Mouse (Mus musculus): ENCODE measurements around the gene Tmem200b.

Gene Tmem200b

DNA sequence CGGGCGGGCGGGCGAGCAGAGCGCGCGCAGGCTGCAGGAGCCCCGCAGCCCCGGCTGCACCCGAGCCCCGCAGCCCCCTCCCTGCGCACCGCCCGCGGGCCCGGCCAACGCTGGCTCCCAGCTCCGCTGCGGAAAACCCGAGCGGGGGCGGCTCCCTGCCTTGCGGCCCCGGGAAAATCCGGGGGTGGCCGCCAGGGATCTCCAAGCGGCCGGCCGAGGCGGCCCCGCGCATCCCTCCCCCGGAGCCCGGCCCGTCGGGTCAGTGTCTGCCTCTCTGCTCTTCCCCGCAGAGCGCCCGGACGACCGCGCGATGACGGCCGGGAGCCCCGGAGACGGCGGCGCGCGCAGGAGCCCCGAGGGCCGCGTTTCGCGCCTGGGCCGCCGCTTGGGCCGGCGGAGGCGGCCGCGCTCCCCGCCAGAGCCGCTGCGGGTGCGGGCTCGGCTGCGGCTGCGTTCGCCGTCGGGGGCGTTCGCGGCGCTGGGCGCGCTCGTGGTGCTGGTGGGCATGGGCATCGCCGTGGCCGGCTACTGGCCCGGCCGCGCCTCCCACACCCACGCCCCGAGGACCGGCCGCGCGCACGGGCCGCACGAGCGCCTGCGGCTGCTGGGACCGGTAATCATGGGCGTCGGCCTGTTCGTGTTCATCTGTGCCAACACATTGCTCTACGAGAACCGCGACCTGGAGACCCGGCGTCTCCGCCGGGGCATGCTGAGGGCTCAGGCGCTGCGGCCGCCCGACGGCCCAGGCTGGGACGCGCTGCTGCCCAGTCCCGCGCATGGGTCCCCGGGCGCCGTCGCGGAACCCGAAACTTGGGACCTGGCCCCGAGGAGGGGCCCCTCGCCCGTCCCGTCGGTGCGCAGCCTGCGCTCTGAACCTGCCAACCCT is at the start of gene Tmem200b:
Gene Tmem200b, plus strand, starts transcription at position 311 of the 886 bp plus-strand sequence.
- DNase-seq (ENCODE audit: low spot score), result peak; percentile 47

DNA sequence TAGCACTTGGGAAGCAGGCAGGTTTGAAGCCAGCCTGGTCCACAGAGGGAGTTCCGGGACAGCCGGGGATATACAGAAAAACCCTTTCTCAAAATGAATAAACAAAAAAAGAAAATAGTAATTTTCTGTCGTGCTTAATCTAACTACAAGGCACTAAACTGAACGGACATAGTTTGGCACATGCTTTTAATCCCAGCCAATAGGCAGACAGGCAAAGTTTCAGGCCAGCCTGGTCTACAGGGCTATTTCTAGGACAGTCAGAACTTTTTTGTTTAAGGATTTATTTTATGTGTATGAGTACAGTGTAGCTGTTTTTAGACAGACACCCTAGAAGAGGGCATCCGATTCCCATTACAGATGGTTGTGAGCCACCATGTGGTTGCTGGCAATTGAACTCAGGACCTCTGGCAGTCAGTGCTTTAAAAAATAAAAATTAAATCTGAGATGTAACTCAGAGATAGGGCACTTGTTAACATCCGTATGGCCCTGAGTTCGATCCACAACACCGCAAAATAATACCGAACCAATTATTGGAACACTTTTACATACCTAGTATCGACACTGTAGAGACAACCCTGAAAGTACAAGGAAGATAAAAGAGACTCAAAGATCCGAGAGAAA is 48.8 kb upstream of the Tmem200b start:
- no peak for DNase-seq (ENCODE audit: low spot score)

DNA sequence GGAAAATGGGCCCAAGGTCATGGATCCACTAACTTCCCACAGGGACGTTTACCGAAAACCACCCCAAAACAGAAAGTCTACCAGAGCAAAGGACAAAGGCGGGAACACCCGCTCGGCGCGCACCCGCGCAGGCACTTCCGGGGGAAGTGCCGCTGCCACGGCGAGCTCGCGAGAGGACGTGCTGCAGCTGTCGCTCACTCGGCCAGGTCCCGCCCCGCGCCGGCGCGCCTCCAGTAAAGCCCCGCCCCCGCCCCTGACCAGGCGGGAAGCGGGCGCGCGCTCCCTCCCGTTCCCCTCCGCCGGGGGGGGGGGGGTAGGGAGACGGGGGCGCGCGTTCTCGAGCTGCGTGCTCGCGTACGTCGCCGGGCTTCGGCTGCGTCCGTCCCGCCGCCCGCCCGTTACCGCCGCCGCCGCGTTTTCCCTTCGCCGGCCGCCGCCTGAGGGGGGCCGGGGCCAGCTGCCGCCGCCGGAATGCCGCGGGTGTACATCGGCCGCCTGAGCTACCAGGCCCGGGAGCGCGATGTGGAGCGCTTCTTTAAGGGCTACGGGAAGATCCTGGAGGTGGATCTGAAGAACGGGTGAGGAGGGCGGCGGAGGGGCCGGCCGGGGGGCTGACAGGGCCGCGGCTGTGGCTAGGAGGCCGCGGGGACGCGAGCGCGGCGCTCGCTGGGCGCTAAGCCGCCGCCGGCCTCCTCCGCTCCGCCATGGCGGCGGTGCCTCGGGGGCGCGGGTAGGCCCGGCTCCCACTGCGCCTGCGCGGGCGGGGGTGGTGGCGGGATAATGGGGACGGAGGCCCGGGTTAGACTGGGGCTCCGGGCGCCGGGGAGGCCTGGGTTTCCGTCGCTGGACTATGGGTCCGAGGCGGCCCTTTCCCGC is 48.0 kb upstream of the Tmem200b start, which contains the start of gene Srsf4:
Gene Srsf4, plus strand, starts transcription at position 325 of the 876 bp plus-strand sequence.
- DNase-seq (ENCODE audit: low spot score), result peak; percentile 95

DNA sequence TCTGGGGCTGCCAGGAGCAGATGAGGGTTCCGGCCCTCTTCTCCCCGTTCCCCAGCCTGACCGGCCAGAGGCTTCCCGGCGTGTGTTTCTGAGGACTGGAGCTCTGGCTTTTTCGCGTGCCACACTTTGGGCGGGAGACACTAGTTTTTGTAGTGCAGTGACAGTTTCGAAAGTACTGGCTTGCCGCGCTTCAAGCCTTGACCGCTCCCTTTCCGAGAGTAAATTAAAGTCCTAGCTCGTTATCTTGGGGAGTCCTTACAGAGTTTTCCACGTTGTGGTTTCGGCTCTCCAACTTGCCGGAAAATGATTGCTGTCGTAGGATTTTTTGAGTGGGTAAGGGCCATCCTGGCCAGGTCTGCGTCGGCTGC is 47.4 kb upstream of the Tmem200b start:
- DNase-seq (ENCODE audit: low spot score), result no peak

DNA sequence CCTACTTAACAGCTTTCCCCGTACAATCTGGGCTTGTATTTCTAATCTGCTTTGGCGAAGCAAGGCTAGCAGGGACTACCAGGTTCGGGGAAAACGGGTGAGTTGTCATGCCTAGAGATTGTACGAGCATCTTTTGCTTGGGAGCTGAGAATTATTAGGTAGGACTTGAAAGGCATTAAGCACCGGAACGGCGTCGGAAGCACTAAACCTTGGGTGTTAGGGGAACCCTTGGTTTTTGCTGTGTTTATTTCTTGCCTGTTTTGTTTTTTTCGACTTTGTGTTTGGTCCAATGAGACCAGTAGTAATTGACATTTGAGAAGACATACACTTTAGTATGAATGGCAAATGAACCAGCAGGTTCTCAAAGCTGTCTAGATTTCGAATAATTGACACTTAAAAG is 47.0 kb upstream of the Tmem200b start:
- no peak for DNase-seq (ENCODE audit: low spot score)

DNA sequence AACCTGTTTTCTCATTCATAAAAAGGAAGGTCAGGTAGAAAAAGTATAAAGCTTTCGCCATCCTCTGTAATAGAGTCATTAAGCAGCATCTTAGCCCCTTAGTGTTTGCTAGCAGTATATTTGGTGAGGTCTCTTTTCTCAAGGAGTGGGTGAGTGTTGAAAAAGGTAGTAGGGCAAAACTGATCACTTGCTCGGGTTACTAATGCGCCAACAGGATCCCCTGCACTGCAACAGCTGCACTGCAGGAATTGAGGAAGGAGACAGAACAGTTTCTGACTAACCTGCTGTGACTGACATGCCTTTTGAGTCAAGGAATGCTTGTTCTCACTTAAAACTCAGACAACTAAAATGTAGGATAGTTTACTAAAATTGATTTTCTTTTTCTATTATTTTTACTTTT is 46.3 kb upstream of the Tmem200b start:
- no peak for DNase-seq (ENCODE audit: low spot score)

DNA sequence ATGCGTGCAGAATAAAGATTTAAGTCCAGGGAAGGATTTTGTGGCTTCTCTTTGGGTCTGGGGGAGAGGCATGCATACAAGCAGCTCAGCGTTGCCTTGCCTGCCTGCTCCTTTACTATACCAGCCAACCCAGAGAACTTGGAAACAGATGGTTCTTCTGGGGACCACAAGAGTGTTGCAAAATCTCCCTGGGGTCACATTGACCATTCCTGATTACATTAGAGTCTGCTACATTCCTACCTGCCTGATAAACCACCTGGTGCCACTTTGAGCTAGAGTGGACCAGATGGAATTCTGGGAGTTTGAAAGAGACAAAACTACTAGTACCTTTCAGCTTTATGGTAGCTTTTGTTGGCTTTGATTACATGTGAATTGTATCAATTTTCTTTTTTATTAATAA is 44.7 kb upstream of the Tmem200b start:
- DNase-seq (ENCODE audit: low spot score), result no peak

DNA sequence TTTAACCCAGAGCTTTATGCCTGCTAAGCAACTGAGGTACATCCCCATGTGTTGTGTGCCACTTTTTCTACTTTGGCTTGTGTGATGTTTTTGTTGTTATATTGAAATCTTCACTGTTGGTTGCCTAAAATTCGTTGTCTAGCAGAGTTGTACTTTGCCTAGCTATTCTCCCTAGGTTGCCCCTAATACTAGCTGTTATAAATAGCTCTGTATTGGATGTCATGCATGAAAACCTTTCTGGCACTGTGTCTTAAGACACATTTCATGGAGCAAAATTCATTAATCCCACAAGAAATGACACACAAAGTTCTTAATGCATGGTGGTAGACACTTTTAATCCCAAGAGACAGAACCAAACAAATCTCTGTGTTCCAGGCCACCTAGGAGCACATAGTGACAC is 41.9 kb upstream of the Tmem200b start:
- no peak for DNase-seq (ENCODE audit: low spot score)

DNA sequence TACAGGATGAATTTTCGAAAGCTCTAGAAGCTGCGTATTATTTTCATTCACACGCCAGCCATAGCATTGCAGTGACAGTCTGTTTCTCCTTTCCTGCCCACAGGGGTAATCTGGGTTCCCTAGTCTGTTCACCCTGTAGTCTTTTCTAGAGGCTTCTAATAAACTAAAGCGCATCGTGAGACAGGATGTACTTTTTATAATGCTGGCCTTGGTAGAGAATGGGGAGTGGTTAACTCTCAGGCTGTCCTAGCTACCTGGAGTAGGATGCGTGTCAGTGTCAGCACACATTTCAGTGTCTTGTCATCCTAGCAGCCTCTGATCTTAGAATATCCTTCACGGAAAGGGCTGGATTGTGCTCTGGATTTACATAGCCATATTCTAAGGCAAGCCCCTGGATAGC is 40.3 kb upstream of the Tmem200b start:
- DNase-seq (ENCODE audit: low spot score), result no peak

DNA sequence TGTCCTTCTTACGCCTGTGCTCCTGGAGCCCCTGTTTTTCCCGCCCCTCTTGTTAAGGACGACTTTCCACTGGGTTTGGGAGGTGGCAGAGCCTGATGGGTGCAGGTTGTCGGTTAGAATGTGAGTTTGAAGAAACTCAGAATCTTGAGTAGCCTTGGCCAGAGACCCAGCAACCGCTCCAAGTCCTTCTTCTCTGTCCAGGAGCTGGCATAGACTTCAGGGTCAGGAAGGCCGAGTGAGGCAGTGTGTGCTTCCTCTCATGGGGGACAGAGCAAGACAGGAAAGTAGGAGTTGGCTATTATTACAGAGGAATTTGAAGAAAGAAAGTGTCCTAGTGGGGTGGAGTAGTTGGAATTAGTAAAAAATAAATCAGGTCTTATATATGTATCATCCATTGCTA is 38.0 kb upstream of the Tmem200b start:
- no peak for DNase-seq (ENCODE audit: low spot score)

DNA sequence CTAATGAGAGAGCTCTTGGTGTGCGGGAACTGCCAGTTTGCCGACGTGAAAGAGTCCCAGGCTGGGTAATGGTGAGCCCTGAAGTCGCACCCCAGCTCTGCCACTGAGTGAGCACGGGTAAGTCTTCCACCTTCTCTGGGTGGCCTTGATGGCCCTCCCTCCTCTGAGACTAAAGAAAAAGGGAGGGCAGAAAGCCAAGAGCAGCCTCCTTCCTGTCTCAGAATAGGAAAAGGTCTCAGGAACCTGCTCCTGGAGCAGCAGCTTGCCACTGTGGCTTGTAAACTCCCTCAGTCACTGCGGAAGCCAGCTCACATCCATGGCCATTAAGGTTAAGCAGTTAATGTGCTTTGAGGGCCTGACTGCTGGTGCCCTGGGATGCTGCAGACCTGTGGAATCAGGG is 36.2 kb upstream of the Tmem200b start:
- DNase-seq (ENCODE audit: low spot score), result no peak

DNA sequence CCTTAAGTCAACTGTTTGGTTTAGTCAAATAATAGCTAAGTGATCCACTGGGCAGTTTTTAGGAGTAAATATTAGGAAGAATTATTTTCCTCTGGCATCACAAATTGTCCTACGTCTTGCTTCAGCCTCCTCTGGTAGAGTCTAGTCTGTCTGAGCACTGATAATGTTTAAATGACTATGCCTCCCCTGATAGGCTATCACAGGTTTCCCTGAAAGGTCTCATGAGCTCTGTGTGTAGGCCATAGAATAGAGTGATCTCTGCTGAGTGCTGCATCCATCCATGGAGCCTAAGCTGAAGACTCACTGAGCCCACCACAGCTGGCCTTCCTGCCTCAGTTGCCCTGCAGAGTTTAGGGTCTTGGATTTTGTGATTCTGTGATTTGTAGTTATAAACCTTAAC is 33.0 kb upstream of the Tmem200b start:
- no peak for DNase-seq (ENCODE audit: low spot score)

DNA sequence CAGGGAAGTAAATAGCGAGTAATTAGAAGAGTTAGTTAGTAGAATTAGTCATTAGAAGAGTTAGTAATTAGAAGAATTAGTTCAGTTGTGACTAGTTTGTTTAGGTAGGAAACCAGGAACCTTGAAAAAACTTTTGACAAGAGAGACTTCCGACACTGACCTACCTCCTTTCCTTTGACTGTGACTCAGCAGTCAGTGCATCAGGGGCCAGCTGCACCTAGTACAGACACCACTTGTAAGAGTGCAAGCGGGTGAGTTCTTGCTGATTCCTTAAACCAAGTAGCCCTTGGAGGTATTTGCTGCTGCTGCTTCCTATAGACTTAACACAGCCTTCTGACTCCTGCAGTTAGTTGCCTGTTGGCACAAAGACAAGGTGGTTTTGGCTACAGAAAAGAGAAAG is 30.9 kb upstream of the Tmem200b start:
- no peak for DNase-seq (ENCODE audit: low spot score)

DNA sequence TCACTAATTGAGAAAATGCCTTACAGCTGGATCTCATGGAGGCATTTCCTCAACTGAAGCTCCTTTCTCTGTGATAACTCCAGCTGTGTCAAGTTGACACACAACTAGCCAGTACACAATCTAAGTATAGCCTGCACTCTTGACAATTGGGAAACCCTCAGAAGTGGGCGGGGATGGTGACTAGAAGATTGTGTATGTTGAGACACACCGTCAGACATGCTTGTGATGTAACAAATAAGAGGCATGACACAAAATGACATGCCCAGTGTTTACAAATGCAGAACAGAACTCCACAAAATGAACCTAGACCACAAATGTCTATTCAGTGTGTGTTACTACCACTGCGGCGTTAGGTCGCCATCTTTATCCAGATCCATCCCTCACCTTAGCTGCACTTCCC is 24.5 kb upstream of the Tmem200b start:
- DNase-seq (ENCODE audit: low spot score), result no peak

DNA sequence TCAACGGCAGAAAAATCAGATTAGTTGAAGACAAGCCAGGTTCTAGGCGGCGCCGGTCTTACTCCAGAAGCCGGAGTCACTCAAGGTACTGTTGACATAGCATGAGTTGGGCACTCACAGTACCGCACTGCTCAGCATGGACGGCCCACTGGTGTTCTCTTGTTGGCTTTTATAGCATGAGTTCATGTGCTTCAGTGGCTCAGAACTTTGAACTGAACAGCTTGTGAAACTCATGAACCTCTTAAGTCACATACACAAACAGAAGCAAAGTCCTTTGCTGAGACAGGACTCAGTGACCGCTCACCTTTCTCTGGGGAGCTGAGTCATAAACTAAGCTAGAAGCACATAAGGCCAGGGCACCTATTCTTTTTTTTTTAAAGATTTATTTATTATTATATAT is 23.8 kb upstream of the Tmem200b start:
- no peak for DNase-seq (ENCODE audit: low spot score)

DNA sequence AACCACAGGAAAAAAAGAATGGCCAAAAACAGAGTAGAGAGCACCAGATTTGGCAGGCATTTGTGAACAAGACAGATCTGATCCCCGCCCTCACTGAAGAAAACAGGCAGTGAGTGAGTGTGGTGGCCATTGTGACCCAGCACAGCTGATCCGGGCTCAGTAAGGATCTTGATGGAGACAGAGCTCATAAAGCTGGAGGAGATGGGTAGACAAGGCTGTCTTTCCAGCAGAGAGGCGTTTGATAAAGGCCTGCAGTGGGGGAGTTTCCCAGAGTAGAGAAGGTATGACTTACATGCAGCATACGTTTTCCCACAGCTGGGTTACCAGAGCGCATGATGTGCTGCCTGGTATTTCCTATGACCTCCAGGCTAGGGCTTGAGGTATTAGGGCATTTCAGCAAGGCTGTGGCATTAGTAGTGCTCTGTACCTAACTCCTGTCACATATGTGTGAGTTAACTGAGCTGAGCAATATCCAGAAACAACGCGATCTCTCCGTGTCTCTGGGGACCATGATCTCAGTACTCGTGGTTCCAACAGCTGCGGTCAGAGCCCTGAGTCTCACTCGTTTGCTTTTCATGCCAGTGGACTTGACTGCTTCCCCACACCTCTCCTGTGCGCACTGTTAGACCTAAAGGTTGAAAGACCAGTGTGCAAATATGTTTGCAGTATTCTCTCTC is 22.9 kb upstream of the Tmem200b start:
- DNase-seq (ENCODE audit: low spot score), result no peak

DNA sequence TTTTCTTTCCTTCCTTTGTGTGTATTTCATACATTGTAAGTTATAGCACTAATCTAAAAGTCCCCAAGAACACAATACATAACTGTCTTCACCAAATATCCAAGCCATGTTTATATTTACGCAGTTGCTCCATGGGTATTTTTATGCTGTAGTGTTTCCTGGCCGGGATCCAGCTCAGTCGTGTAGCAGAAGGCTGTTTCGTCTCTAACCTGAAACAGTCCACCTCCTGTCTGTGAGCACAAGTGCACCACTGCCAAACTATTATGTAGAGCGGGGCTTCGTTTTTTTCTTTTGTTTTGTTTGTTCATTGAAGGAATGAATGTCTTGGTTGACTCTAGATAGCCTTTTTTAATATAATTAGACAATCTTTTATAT is 22.4 kb upstream of the Tmem200b start:
- no peak for DNase-seq (ENCODE audit: low spot score)

DNA sequence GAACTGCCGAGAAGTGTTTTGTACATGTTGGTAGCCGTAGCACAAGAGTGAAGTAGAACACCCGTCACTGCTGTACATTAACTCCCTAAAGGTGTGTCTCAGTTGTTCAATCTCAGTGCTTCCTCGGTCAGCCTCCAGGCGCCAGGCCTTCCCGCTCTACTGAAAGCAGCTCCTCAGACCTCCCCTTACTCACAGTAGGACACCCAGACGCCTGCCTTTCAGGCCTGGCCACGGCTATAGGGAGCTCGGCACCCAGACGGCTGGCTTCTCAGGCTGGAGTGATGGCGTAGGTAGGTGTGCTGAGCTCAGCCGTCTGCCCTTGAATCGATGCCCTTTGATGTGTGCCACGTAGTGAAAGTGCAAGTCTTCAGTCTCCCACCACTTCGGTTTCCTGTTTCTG is 20.5 kb upstream of the Tmem200b start:
- DNase-seq (ENCODE audit: low spot score), result no peak

DNA sequence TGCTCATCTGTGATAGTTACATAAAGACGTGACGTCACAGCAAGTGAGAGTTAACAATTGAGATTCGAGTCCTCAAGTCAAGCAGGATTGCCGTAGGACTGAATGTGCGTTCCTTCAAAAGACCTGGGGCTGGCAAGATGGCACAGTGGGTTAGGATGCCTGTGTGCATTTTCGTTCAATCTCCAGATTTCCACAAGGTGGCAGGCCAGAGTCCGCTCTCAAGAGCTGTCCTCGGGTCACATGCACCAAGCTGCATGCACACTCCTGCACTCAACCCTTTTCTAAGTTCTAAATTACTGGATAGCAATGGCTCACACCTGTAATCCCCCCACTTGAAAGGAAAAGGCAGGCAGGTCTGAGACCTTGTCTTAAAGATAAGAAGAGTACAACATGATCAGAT is 17.1 kb upstream of the Tmem200b start:
- DNase-seq (ENCODE audit: low spot score), result no peak

DNA sequence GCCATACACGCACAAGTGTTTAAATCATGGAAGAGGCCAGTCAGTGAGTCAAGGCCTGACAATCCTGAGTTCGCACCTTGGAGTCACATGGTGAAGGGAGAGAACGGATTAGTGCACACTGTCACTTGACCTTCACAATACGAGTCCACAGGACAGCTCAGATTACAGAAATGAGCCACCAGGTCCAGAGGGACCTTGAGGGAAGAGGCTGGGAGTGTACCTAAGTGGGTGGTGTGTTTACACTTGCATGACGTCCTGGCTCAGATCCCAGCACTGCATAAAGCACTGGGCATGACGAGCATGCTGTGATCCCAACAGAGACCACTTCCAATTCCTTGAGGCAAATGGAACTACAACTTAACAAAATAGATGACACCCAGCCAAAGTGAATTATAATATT is 15.1 kb upstream of the Tmem200b start:
- no peak for DNase-seq (ENCODE audit: low spot score)

DNA sequence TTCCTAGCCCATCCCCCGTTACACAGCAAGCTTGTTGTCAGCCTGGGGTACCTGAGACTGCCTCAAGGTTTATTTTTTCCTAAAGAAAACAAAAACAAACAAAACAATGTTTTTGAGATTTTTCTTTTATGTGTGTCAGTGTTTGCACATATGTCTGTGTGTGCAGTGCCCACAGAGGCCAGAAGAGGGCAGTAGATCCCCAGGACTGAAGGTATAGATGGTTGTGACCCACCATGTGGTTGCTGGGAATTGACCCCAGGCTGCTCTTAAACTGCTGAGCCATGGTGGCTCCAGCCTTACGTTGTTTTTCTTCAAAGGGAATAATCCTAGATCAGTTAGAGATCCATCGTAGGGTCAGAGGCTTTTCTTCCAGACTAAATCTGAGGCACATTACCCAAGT is 13.7 kb upstream of the Tmem200b start:
- DNase-seq (ENCODE audit: low spot score), result no peak
